Mouse (Mus musculus) hindbrain, embryonic 15.5 days (tissue): ENCODE results near the gene Adamts15. TPM values are rescaled to one million over a fixed set of nuclear protein-coding genes. Genes with fewer than 3 reads are reported as not detected.

Source experiments
- ATAC-seq: fragments of 200-750 bp; cut with Nextera tagmentation; 2 replicates; pipeline ENCODE4 v1.8.0; 2017; ENCODE audit warnings: low read depth, moderate number of reproducible peaks, moderate TSS enrichment; ENCODE audit not compliant: low FRiP score
- H3K27ac ChIP-seq: fragments of 300-500 bp; sonication (generic); replicated peaks from 2 replicates; pipeline ENCODE4 v1.5.1; 2015; ENCODE audit warnings: mild to moderate bottlenecking, inconsistent platforms
- H3K27me3 ChIP-seq: fragments of 300-500 bp; sonication (generic); 2 replicates; pipeline ENCODE4 v1.6.1; 2015; ENCODE audit warnings: control low read depth, inconsistent platforms
- H3K36me3 ChIP-seq: fragments of 300-500 bp; sonication (generic); 2 replicates; pipeline ENCODE4 v1.6.1; 2015; ENCODE audit warnings: control low read depth, inconsistent platforms
- H3K4me1 ChIP-seq: fragments of 300-500 bp; sonication (generic); replicated peaks from 2 replicates; pipeline ENCODE4 v1.6.1; 2015; ENCODE audit warnings: control low read depth, inconsistent platforms
- H3K4me2 ChIP-seq: fragments of 300-500 bp; sonication (generic); 2 replicates; pipeline ENCODE4 v1.6.1; 2015; ENCODE audit warnings: moderate library complexity, mild to moderate bottlenecking, inconsistent platforms
- H3K4me3 ChIP-seq: fragments of 300-500 bp; sonication (generic); 2 replicates; pipeline ENCODE4 v1.5.1; 2015; ENCODE audit warnings: mild to moderate bottlenecking, inconsistent platforms
- H3K9ac ChIP-seq: fragments of 300-500 bp; sonication (generic); 2 replicates; pipeline ENCODE4 v1.6.1; 2015; ENCODE audit warnings: inconsistent platforms
- H3K9me3 ChIP-seq: fragments of 300-500 bp; sonication (generic); 2 replicates; pipeline ENCODE4 v1.6.1; 2016; ENCODE audit warnings: control low read depth, inconsistent platforms
- WGBS: fragments of 180-500 bp; shearing (Covaris S2); methylation state at CpG from one replicate; pipeline ENCODE4 v1.1.7; 2015; 5-methylcytosine and 5-hydroxymethylcytosine counted together
- polyA plus RNA-seq: library from polyadenylated mRNA; unstranded; fragments of >200 nt; fragmentation: Nextera tagmentation; extraction: Ambion mirVana; gene quantifications from 2 replicates; pipeline ENCODE4 v1.2.1, GENCODE M21; 2015

Gene Adamts15
- polyA plus RNA-seq, 1 experiment from 2014 or later: 5.6 TPM

GRCm38 (mm10) chr9:30949422-30949821 is 27.2 kb upstream of the Adamts15 start:
- Histone ChIP-seq H3K27ac (no peak overlapping the region), H3K4me1 (peaks cover 5% of the 10 kb centered on the region; the same call in 1 of the 2 replicates), H3K9ac (no peak overlapping the region), H3K27me3 (peaks cover 11% of the 10 kb centered on the region), H3K36me3 (no peaks in the 10 kb centered on the region), H3K9me3 (no peaks in the 10 kb centered on the region), H3K4me3 (no peak overlapping the region), H3K4me2 (no peak overlapping the region)
- WGBS: 74% methylated on average over 3 of the region's 3 CpGs
- ATAC-seq: no peak

- Histone ChIP-seq H3K9me3 (no peaks in the 10 kb centered on the region), H3K4me2 (no peak overlapping the region), H3K9ac (no peak overlapping the region), H3K36me3 (no peaks in the 10 kb centered on the region), H3K4me1 (peaks cover 26% of the 10 kb centered on the region), H3K4me3 (no peak overlapping the region), H3K27ac (no peak overlapping the region), H3K27me3 (peaks cover 34% of the 10 kb centered on the region)
- WGBS: 68% methylated on average over 1 of the region's 1 CpGs
- ATAC-seq: no peak
Observed at GRCm38 (mm10) chr9:30945276-30945675, 23.0 kb upstream of the Adamts15 start.

GRCm38 (mm10) chr9:30944234-30944633 is 22.0 kb upstream of the Adamts15 start:
- Histone ChIP-seq H3K9me3 (no peaks in the 10 kb centered on the region), H3K4me3 (peak overlapping the region; percentile 70), H3K4me2 (peak overlapping the region; percentile 99), H3K4me1 (peaks cover 21% of the 10 kb centered on the region), H3K36me3 (no peaks in the 10 kb centered on the region), H3K27ac (no peak overlapping the region), H3K9ac (no peak overlapping the region), H3K27me3 (peaks cover 34% of the 10 kb centered on the region)
- no peak for ATAC-seq
- 28% methylated on average over 1 of the region's 1 CpGs for WGBS

GRCm38 (mm10) chr9:30943341-30943740 is 21.1 kb upstream of the Adamts15 start:
- peaks cover 38% of the 10 kb centered on the region for H3K27me3 ChIP-seq
- no peaks in the 10 kb centered on the region for H3K36me3 ChIP-seq
- peak overlapping the region; percentile 60 for H3K9ac ChIP-seq
- ATAC-seq: no peak
- H3K9me3 ChIP-seq: no peaks in the 10 kb centered on the region
- H3K4me1 ChIP-seq: peaks cover 21% of the 10 kb centered on the region
- 0 out of 2 replicates have a peak overlapping the region, but pooled peaks have one; percentile 60 for H3K27ac ChIP-seq
- H3K4me2 ChIP-seq: peak overlapping the region; percentile 99
- peak overlapping the region; percentile 70 for H3K4me3 ChIP-seq
- WGBS: 0% methylated on average over 14 of the region's 14 CpGs

- Histone ChIP-seq H3K27me3 (peaks cover 38% of the 10 kb centered on the region), H3K27ac (peak within 1 kb of the TSS; percentile 60; the same call in 1 of the 2 replicates)
- under 1% methylated on average over 85 of the region's 96 CpGs for WGBS
Observed at GRCm38 (mm10) chr9:30942512-30943313, 20.5 kb upstream of the Adamts15 start, which contains the start of gene Adamts8. Gene Adamts8, plus strand, starts transcription at chr9:30942562.

GRCm38 (mm10) chr9:30940328-30940727 is 18.1 kb upstream of the Adamts15 start:
- peaks cover 21% of the 10 kb centered on the region for H3K4me1 ChIP-seq
- no peak overlapping the region for H3K27ac ChIP-seq
- WGBS: 7% methylated on average over 6 of the region's 6 CpGs
- H3K4me3 ChIP-seq: no peak overlapping the region
- no peak overlapping the region for H3K9ac ChIP-seq
- ATAC-seq: 0 out of 2 replicates have a peak, but pooled peaks have one; percentile 27
- no peak overlapping the region for H3K4me2 ChIP-seq
- no peaks in the 10 kb centered on the region for H3K36me3 ChIP-seq
- no peaks in the 10 kb centered on the region for H3K9me3 ChIP-seq
- peaks cover 34% of the 10 kb centered on the region for H3K27me3 ChIP-seq

More at GRCm38 (mm10) chr9:30942512-30943313, 20.5 kb upstream of the Adamts15 start, which contains the start of gene Adamts8:
- Histone ChIP-seq H3K36me3 (no peaks in the 10 kb centered on the region), H3K4me2 (peak within 1 kb of the TSS; percentile 99), H3K9ac (peak within 1 kb of the TSS; percentile 60), H3K4me1 (peaks cover 21% of the 10 kb centered on the region), H3K9me3 (no peaks in the 10 kb centered on the region), H3K4me3 (peak within 1 kb of the TSS; percentile 70)
- ATAC-seq: peak; percentile 83

GRCm38 (mm10) chr9:30936674-30937438 is 14.6 kb upstream of the Adamts15 start:
- Histone ChIP-seq H3K4me3 (no peak overlapping the region), H3K9me3 (no peaks in the 10 kb centered on the region), H3K27ac (no peak overlapping the region), H3K36me3 (no peaks in the 10 kb centered on the region), H3K9ac (no peak overlapping the region), H3K27me3 (peaks cover 19% of the 10 kb centered on the region), H3K4me2 (peak overlapping the region; percentile 43), H3K4me1 (peaks cover 2% of the 10 kb centered on the region; the same call in 1 of the 2 replicates)
- ATAC-seq: peak; percentile 89
- WGBS: 31% methylated on average over 9 of the region's 9 CpGs

GRCm38 (mm10) chr9:30934827-30935226 is 12.6 kb upstream of the Adamts15 start:
- H3K4me2 ChIP-seq: no peak overlapping the region
- no peak overlapping the region for H3K4me3 ChIP-seq
- H3K27ac ChIP-seq: no peak overlapping the region
- H3K9ac ChIP-seq: no peak overlapping the region
- ATAC-seq: no peak
- H3K27me3 ChIP-seq: peaks cover 4% of the 10 kb centered on the region; the same call in 1 of the 2 replicates
- H3K4me1 ChIP-seq: no peaks in the 10 kb centered on the region
- WGBS: 64% methylated on average over 6 of the region's 6 CpGs
- no peaks in the 10 kb centered on the region for H3K36me3 ChIP-seq
- H3K9me3 ChIP-seq: no peaks in the 10 kb centered on the region

GRCm38 (mm10) chr9:30932346-30932745 is 10.1 kb upstream of the Adamts15 start:
- Histone ChIP-seq H3K9me3 (no peaks in the 10 kb centered on the region), H3K36me3 (no peaks in the 10 kb centered on the region), H3K9ac (no peak overlapping the region), H3K27me3 (no peaks in the 10 kb centered on the region), H3K4me2 (no peak overlapping the region), H3K27ac (no peak overlapping the region), H3K4me1 (no peaks in the 10 kb centered on the region), H3K4me3 (no peak overlapping the region)
- WGBS: 68% methylated on average over 4 of the region's 4 CpGs
- ATAC-seq: no peak

GRCm38 (mm10) chr9:30928759-30929158 is 6.5 kb upstream of the Adamts15 start:
- no peaks in the 10 kb centered on the region for H3K4me1 ChIP-seq
- no peak overlapping the region for H3K9ac ChIP-seq
- H3K27me3 ChIP-seq: no peaks in the 10 kb centered on the region
- H3K27ac ChIP-seq: no peak overlapping the region
- H3K4me2 ChIP-seq: no peak overlapping the region
- no peak overlapping the region for H3K4me3 ChIP-seq
- no peaks in the 10 kb centered on the region for H3K36me3 ChIP-seq
- ATAC-seq: no peak
- no peaks in the 10 kb centered on the region for H3K9me3 ChIP-seq
- 98% methylated on average over 2 of the region's 2 CpGs for whole genome bisulfite sequencing

GRCm38 (mm10) chr9:30921261-30922103 is 770 bp downstream of the Adamts15 start:
- 6% methylated on average over 56 of the region's 56 CpGs for WGBS
- peak; percentile 57 for ATAC-seq
- peak overlapping the region; percentile 97 for H3K4me2 ChIP-seq
- peaks cover 9% of the 10 kb centered on the region; the same call in 1 of the 2 replicates for H3K27me3 ChIP-seq
- H3K9ac ChIP-seq: peak overlapping the region; percentile 51
- peak overlapping the region; percentile 49; the same call in 1 of the 2 replicates for H3K27ac ChIP-seq
- H3K36me3 ChIP-seq: no peaks in the 10 kb centered on the region
- peak overlapping the region; percentile 68 for H3K4me3 ChIP-seq
- no peaks in the 10 kb centered on the region for H3K9me3 ChIP-seq
- peaks cover 28% of the 10 kb centered on the region for H3K4me1 ChIP-seq
